Mouse (Mus musculus) erythroblast, embryonic 14.5 days (primary cell): ENCODE results near the gene Nrxn3.

Source experiments
- GATA1 ChIP-seq: IDR thresholded peaks from 2 replicates; pipeline ENCODE4 v1.6.1; 2012; ENCODE audit warnings: low read length, inconsistent platforms, mixed read lengths
- TAL1 ChIP-seq: IDR thresholded peaks from 3 replicates; pipeline ENCODE4 v1.6.1; 2012; ENCODE audit warnings: low read length, inconsistent platforms, mixed read lengths

DNA sequence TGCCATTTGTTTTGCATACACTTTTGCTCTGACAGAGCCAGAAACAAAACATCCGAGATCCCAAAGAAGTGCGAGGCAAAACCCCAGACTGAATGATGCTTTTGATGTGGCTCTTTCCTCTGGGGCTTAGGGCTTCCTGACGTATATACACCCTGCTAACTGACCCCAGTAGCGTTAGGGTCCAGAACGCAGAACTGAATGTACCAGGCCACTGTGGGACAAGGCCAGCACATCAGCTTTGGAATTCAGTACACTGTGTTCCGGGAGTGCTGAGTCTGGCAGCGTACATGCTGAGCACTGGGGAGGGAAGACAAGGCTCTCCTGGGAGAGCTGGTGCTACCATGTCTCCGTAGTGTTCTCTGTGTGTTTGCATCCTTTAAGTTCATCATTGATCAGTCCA lies 436.7 kb downstream of the Nrxn3 start:
- TF ChIP-seq GATA1 (no peak), TAL1 (no peak)
